Mouse (Mus musculus): ENCODE measurements at regions not wholly inside any gene's neighbourhood (a gene's known extent, or its start where the extent isn't known, plus 50 kb on each side); places are given as distances from the start of the nearest gene placed in this dataset.
"Not testable (repeated sequence)": the region's sequence is repeated elsewhere in the genome, so short reads cannot be mapped to it uniquely, and the experiment has no call there.

GRCm38 (mm10) chr7:75374506-75374905 lies 65.4 kb upstream of the Sv2b start:
- H3K27me3 ChIP-seq (replicated peaks): peaks cover 5% of the 10 kb centered on the region
- TF ChIP-seq GATA1 (IDR thresholded peaks at IDR 0.05; ENCODE audit: borderline replicate concordance, low read length): no peak
- no peak for TF ChIP-seq FLI1 (IDR thresholded peaks at IDR 0.05; ENCODE audit: low read length)
- peaks cover 9% of the 10 kb centered on the region for H3K36me3 ChIP-seq (replicated peaks; ENCODE audit: low read length)
- H3K4me1 ChIP-seq: peaks cover 47% of the 10 kb centered on the region
- peaks cover 9% of the 10 kb centered on the region for H3K9me3 ChIP-seq
- H3K4me3 ChIP-seq (replicated peaks): no peak overlapping the region

DNA sequence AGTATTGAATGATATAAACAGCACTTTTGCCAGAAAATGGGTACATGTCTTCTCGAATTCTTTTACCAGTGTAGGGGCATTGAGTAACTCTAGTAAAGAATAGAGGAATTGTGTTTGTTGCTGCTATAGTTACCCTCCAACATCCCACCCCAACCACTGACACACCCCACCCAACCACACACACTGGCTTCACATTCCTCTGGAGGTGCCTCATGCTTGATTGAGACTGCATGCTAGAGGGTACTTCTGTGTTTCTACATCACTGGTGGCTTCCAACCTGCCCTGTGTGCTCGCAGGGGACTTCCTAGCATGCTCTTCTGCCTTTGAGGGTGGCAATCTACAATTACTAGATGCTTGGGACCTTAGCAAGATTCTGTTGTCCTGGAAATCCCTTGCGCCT lies 70.5 kb upstream of the Sv2b start:
- H3K27me3 ChIP-seq (replicated peaks): no peaks in the 10 kb centered on the region
- H3K36me3 ChIP-seq (replicated peaks; ENCODE audit: low read length): peaks cover 8% of the 10 kb centered on the region
- H3K4me1 ChIP-seq: peaks cover 7% of the 10 kb centered on the region; the same call in 1 of the 2 replicates
- TF ChIP-seq GATA1 (IDR thresholded peaks at IDR 0.05; ENCODE audit: borderline replicate concordance, low read length): no peak
- no peak for TF ChIP-seq FLI1 (IDR thresholded peaks at IDR 0.05; ENCODE audit: low read length)
- H3K4me3 ChIP-seq (replicated peaks): no peak overlapping the region
- peaks cover 8% of the 10 kb centered on the region for H3K9me3 ChIP-seq

DNA sequence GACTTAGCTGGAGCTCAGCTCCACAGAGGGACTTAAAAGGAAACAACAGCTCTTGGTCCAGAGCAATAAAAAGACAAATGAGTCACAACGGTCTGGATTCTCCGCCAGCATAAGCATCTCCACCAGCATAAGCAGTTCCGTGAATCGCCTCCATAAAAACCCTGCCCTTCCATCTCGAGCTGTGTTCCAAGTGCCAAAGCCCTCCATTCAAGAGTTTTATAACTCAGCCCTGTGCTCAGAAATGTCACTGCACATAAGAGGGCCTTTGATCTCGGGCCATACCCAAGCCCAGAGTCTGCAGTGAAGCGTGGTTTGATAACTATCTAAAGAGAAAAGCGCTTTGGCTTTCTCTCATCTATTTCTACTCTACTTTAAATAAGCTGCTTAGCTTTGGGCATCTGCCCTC lies 70.8 kb upstream of the Akap13 start:
- Histone ChIP-seq H3K4me1 (0 out of 2 replicates have a peak, but pooled peaks cover 3% of the 10 kb centered on the region), H3K36me3 (replicated peaks; ENCODE audit: low read length) (peaks cover 2% of the 10 kb centered on the region), H3K4me3 (replicated peaks) (no peak overlapping the region), H3K9me3 (peaks cover 3% of the 10 kb centered on the region; the same call in 1 of the 2 replicates), H3K27me3 (replicated peaks) (no peaks in the 10 kb centered on the region)
- no peak for TF ChIP-seq FLI1 (IDR thresholded peaks at IDR 0.05; ENCODE audit: low read length)
- no peak for TF ChIP-seq GATA1 (IDR thresholded peaks at IDR 0.05; ENCODE audit: borderline replicate concordance, low read length)

DNA sequence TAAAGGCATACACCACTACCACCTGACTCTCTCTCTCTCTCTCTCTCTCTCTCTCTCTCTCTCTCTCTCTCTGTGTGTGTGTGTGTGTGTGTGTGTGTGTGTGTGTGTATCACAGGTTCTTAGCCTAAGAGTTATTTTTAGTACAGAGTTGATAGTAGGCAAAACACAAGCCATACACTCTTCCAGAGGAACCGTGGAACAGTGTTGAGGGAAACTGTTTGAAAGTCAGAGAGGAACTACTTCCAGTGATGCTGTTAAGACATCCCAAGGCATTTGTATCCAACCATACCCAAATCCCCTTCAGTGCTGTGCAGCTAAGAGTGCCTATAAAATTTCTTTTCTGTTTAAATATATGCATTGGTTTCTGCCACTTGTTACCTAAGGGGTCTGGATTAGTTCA lies 68.3 kb upstream of the Akap13 start:
- peaks cover 3% of the 10 kb centered on the region; the same call in 1 of the 2 replicates for H3K9me3 ChIP-seq
- TF ChIP-seq FLI1 (IDR thresholded peaks at IDR 0.05; ENCODE audit: low read length) (no peak), GATA1 (IDR thresholded peaks at IDR 0.05; ENCODE audit: borderline replicate concordance, low read length) (no peak)
- H3K4me1 ChIP-seq: peaks cover 4% of the 10 kb centered on the region; the same call in 1 of the 2 replicates
- peaks cover 2% of the 10 kb centered on the region for H3K36me3 ChIP-seq (replicated peaks; ENCODE audit: low read length)
- H3K27me3 ChIP-seq (replicated peaks): no peaks in the 10 kb centered on the region
- H3K4me3 ChIP-seq (replicated peaks): no peak overlapping the region

DNA sequence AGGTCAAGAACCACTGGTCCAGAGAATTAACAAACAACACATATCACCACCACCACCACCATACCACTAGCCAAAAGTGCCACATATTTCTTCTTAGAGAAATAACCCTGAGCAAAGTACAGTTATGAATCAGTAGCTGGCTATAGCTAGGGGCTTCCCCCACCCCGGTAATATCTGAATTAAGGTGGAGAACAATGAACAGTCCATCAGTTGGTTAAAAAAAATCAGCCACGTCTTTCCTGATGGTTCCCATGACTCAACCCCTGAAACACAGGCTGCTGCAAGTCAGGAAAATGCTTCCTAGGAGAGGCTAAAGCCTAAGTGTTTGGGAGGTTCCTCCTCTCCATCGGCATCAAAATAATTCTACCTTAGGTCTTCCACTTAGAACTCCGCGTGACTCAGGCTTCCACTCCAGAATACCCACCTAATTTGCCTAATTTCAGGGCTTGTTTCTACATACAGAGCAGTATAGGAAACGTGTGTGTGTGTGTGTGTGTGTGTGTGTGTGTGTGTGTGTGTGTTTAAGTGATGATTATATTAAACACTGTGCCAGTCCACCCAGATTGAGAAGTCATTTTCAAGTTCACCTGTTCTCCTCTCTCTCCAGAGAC lies 67.4 kb upstream of the Akap13 start:
- Histone ChIP-seq H3K27me3 (replicated peaks) (no peaks in the 10 kb centered on the region), H3K9me3 (peaks cover 3% of the 10 kb centered on the region; the same call in 1 of the 2 replicates), H3K4me3 (replicated peaks) (no peak overlapping the region), H3K36me3 (replicated peaks; ENCODE audit: low read length) (no peaks in the 10 kb centered on the region), H3K4me1 (peaks cover 4% of the 10 kb centered on the region; the same call in 1 of the 2 replicates)
- TF ChIP-seq GATA1 (IDR thresholded peaks at IDR 0.05; ENCODE audit: borderline replicate concordance, low read length): no peak
- no peak for TF ChIP-seq FLI1 (IDR thresholded peaks at IDR 0.05; ENCODE audit: low read length)

DNA sequence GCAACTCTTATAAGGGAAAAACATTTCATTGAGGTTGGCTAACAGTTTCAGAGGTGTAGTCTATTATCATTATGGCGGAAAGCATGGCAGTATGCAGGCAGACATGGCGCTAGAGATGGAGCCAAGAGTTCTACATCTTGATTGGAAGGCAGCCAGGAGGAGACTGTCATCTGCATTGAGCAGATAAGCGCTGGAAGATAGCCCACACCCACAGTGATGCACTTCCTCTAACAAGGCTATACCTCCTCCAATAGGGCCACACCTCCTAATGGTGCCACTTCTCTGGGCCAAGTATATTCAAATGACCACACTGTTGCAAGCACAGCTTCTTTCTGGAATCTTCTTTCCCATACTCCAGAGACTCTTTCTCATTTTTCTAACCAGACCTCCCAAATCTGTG lies 65.2 kb upstream of the Akap13 start:
- no peaks in the 10 kb centered on the region for H3K36me3 ChIP-seq (replicated peaks; ENCODE audit: low read length)
- TF ChIP-seq GATA1 (IDR thresholded peaks at IDR 0.05; ENCODE audit: borderline replicate concordance, low read length) (no peak), FLI1 (IDR thresholded peaks at IDR 0.05; ENCODE audit: low read length) (no peak)
- no peak overlapping the region for H3K4me3 ChIP-seq (replicated peaks)
- no peaks in the 10 kb centered on the region for H3K27me3 ChIP-seq (replicated peaks)
- no peaks in the 10 kb centered on the region for H3K9me3 ChIP-seq
- H3K4me1 ChIP-seq: peaks cover 12% of the 10 kb centered on the region

DNA sequence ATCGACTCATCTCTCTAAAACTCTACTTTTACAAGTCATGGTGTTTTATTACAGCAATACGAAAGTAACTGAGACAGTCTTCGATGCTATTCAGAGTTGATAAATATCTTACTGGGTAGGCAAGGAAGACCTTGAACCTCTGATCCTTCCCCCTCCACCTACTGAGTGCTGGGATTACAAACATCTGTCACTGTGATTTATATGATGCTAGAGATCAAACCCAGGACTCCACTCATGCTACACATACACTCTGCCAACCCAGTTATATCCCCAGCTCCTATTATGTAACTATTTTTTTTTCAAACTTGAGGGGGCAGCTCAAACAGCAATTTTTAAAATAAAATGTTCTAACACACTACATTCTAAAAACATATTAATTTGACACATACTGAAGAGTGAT lies 62.6 kb upstream of the Akap13 start:
- H3K9me3 ChIP-seq: no peaks in the 10 kb centered on the region
- H3K27me3 ChIP-seq (replicated peaks): no peaks in the 10 kb centered on the region

DNA sequence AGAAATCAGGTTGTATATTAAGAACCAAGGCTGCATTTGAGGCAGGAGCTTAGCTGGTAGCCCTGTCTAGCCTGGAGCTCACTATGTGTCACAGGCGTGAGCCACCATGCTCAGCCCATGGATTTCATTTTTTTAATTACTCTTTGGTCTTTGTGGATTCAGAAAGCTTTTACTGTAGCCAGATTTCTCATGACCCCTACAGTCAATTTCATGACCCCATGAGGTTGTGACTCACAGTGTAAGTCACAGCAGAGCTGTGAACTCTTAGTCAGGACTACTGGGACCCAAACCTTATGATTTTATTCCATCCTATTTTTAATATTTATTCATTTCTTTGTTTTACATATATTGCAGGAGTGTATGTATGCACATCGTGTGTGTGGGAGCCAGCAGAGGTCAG lies 61.9 kb upstream of the Akap13 start:
- H3K4me3 ChIP-seq (replicated peaks): no peak overlapping the region
- peaks cover 16% of the 10 kb centered on the region for H3K4me1 ChIP-seq
- no peaks in the 10 kb centered on the region for H3K9me3 ChIP-seq
- no peaks in the 10 kb centered on the region for H3K27me3 ChIP-seq (replicated peaks)
- no peaks in the 10 kb centered on the region for H3K36me3 ChIP-seq (replicated peaks; ENCODE audit: low read length)
- TF ChIP-seq GATA1 (IDR thresholded peaks at IDR 0.05; ENCODE audit: borderline replicate concordance, low read length) (no peak), FLI1 (IDR thresholded peaks at IDR 0.05; ENCODE audit: low read length) (no peak)

More for the DNA sequence above, 62.6 kb upstream of the Akap13 start:
- TF ChIP-seq GATA1 (IDR thresholded peaks at IDR 0.05; ENCODE audit: borderline replicate concordance, low read length): no peak
- no peak for TF ChIP-seq FLI1 (IDR thresholded peaks at IDR 0.05; ENCODE audit: low read length)
- Histone ChIP-seq H3K4me1 (peaks cover 16% of the 10 kb centered on the region), H3K36me3 (replicated peaks; ENCODE audit: low read length) (no peaks in the 10 kb centered on the region), H3K4me3 (replicated peaks) (no peak overlapping the region)

DNA sequence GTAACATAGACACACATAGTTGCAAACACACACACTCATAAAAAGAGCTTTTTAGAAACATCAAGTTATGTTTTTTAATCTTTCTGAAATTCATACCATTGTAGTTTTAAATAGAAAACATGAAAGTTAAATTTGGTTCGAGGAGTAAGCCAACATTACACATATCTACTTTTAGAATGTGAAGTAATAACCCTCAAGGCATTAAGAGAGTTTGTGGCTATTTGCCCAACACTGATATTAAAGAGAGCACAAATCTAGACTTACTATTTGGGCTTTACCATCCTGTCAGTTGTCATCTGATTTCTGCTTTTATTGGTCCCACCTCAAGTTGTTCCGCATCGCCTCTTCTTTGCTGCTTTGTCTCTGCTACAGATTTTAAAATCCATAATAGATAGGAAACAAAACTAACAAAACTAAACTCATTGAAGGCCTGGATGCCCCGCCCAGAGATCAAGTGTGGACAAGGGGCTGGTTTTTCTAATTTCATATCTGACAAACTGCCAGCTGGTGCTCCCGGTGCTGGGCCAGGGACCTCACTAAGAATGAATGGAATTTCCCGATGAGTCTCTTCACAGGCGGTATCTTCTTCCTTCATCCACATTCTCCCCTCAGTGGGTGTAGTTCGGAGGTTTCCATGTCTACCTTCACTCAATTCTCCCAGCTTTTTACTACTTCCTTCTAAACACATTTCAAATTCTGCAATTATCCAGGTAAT lies 60.3 kb upstream of the Akap13 start:
- Histone ChIP-seq H3K36me3 (replicated peaks; ENCODE audit: low read length) (no peaks in the 10 kb centered on the region), H3K4me1 (peaks cover 20% of the 10 kb centered on the region), H3K4me3 (replicated peaks) (no peak overlapping the region), H3K9me3 (no peaks in the 10 kb centered on the region), H3K27me3 (replicated peaks) (no peaks in the 10 kb centered on the region)
- TF ChIP-seq FLI1 (IDR thresholded peaks at IDR 0.05; ENCODE audit: low read length): no peak
- no peak for TF ChIP-seq GATA1 (IDR thresholded peaks at IDR 0.05; ENCODE audit: borderline replicate concordance, low read length)

GRCm38 (mm10) chr7:75397559-75397958 lies 57.8 kb upstream of the Akap13 start:
- Histone ChIP-seq H3K4me3 (replicated peaks) (no peak overlapping the region), H3K27me3 (replicated peaks) (no peaks in the 10 kb centered on the region), H3K36me3 (replicated peaks; ENCODE audit: low read length) (no peaks in the 10 kb centered on the region), H3K9me3 (peaks cover 7% of the 10 kb centered on the region), H3K4me1 (peaks cover 17% of the 10 kb centered on the region)
- no peak for TF ChIP-seq GATA1 (IDR thresholded peaks at IDR 0.05; ENCODE audit: borderline replicate concordance, low read length)
- TF ChIP-seq FLI1 (IDR thresholded peaks at IDR 0.05; ENCODE audit: low read length): no peak

- not testable (repeated sequence) for H3K4me3 ChIP-seq (replicated peaks); H3K27me3 ChIP-seq (replicated peaks); H3K36me3 ChIP-seq (replicated peaks; ENCODE audit: low read length)
- H3K9me3 ChIP-seq: peaks cover 12% of the 10 kb centered on the region
- H3K4me1 ChIP-seq: peaks cover 17% of the 10 kb centered on the region
Measured at GRCm38 (mm10) chr7:75398480-75398879, 56.9 kb upstream of the Akap13 start.

All from megakaryocyte, embryonic 14.5 days (primary cell).